In genomic region chr17:66111402-66111959, GRCm38 (mm10) we compare ENCODE assay signal across 8 mouse cellular contexts. TPM values are rescaled to one million over a fixed set of nuclear protein-coding genes. Genes with fewer than 3 reads are reported as not detected.
DNase-seq lines count a peak whose midpoint lies in the region; ATAC-seq lines count a peak whose summit lies in the region.

TSS of gene Washc1 (plus strand) at chr17:66111545.

- peak within 1 kb of the TSS; percentile 78 for H3K27ac ChIP-seq in hindbrain, embryonic 15.5 days (replicated peaks)
- H3K27ac ChIP-seq in macrophage, result peak within 1 kb of the TSS; percentile 59

- no peaks in the 10 kb centered on the region for H3K9me3 ChIP-seq in hindbrain, embryonic 15.5 days

- peaks cover 26% of the 10 kb centered on the region for H3K79me2 ChIP-seq in macrophage (ENCODE audit: inconsistent target)

- H3K36me3 ChIP-seq in hindbrain, embryonic 15.5 days, result peaks cover 27% of the 10 kb centered on the region
- H3K36me3 ChIP-seq in macrophage (ENCODE audit: inconsistent target), result peaks cover 31% of the 10 kb centered on the region

- H3K4me1 ChIP-seq in hindbrain, embryonic 15.5 days (replicated peaks), result peaks cover 16% of the 10 kb centered on the region

- no peaks in the 10 kb centered on the region for H3K27me3 ChIP-seq in hindbrain, embryonic 15.5 days

- peak within 1 kb of the TSS; percentile 81 for H3K4me3 ChIP-seq in hindbrain, embryonic 15.5 days
- H3K4me3 ChIP-seq in macrophage (ENCODE audit: inconsistent target), result peak within 1 kb of the TSS; percentile 61

- peak within 1 kb of the TSS; percentile 71 for H3K9ac ChIP-seq in hindbrain, embryonic 15.5 days

- peak; percentile 97 for ATAC-seq in hindbrain, embryonic 15.5 days (ENCODE audit: low FRiP score, low read depth)

- peak within 1 kb of the TSS; percentile 58 for H3K4me2 ChIP-seq in hindbrain, embryonic 15.5 days

- peak; percentile 93 for DNase-seq in R1 (ENCODE audit: low read depth, low spot score)
- peak; percentile 89 to 94 for DNase-seq in cerebellum, postnatal 25 days
- DNase-seq in frontal cortex, postnatal 36 days (ENCODE audit: low spot score in 2 of 2), result peak; percentile 80 to 88
- peak; percentile 90 to 91 for DNase-seq in left cerebral cortex, adult 18-20 months (ENCODE audit: low spot score in 2 of 2)
- DNase-seq in right cerebral cortex, adult 18-20 months, result peak; percentile 92
- DNase-seq in urinary bladder, postnatal 10 days (ENCODE audit: low spot score), result peak; percentile 50

- WGBS in hindbrain, embryonic 15.5 days, result 0% methylated on average over 38 of the region's 41 CpGs
- under 1% methylated on average over 33 of the region's 41 CpGs for WGBS in macrophage (ENCODE audit: missing documents)

RNA-seq across cellular contexts. Expression of gene Washc1, which starts in this region (rescaled TPM):
- 43.6 and 47.9 TPM in 2 replicates for polyA plus RNA-seq in hindbrain, embryonic 15.5 days (2015; fragmentation: Nextera tagmentation; extraction: Ambion mirVana)
- 10 to 100 TPM; 43.5 to 43.7 TPM for total RNA-seq in left cerebral cortex, adult 18-20 months (2021)
- 100 to 1,000 TPM in 8 of 26 experiments, 10 to 100 TPM in 18; 30.5 to 169 (median 91.0) TPM for total RNA-seq in macrophage (2018; cell fraction: chromatin; rRNA removed)
- total RNA-seq in macrophage (2018; cell fraction: cytosol; rRNA removed), result 10 to 100 TPM; 34.1 to 61.0 (median 48.2) TPM
- total RNA-seq in macrophage (2018; cell fraction: nucleus; rRNA removed), result 100 to 1,000 TPM in 2 of 26 experiments, 10 to 100 TPM in 24; 31.3 to 115 (median 56.9) TPM
- 40.0 to 48.3 TPM (median 46.1 TPM) in 3 replicates for polyA plus RNA-seq in macrophage (2018)

Comparison
In these comparisons a context has a peak if more than half of its experiments do, and no peak if none do; other contexts are left out.
1. Peak in every context shown above with its lines: DNase-seq, ATAC-seq, H3K4me3 ChIP-seq and H3K27ac ChIP-seq.